Mouse (Mus musculus): ENCODE data around the gene Vegfa. TPM values are rescaled to one million over a fixed set of nuclear protein-coding genes. Genes with fewer than 3 reads are reported as not detected.

The Vegfa gene
- polyA plus RNA-seq, 1 experiment from 2014 or later: 7.7 TPM

GRCm38 (mm10) chr17:46041223-46041622 lies 9.1 kb upstream of the Vegfa start:
- WGBS: 66% methylated on average over 5 of the region's 5 CpGs
- Histone ChIP-seq H3K4me1 (ENCODE audit: insufficient read depth) (peaks cover 18% of the 10 kb centered on the region; the same call in 1 of the 2 replicates), H3K36me3 (ENCODE audit: insufficient read depth) (no peaks in the 10 kb centered on the region), H3K9me3 (ENCODE audit: low read depth, low read length) (no peaks in the 10 kb centered on the region), H3K4me2 (no peak overlapping the region), H3K9ac (no peak overlapping the region), H3K27ac (ENCODE audit: low read depth) (no peak overlapping the region), H3K27me3 (ENCODE audit: insufficient read depth, low read length) (no peaks in the 10 kb centered on the region), H3K4me3 (ENCODE audit: low read depth, low read length) (no peak overlapping the region)
- DNase-seq: peak; percentile 43
- ATAC-seq (ENCODE audit: insufficient read depth): no peak
- peak; percentile 65 for TF ChIP-seq CTCF (IDR thresholded peaks at IDR 0.05; ENCODE audit: low read depth)

GRCm38 (mm10) chr17:46040561-46040960 lies 8.4 kb upstream of the Vegfa start:
- no peak overlapping the region; the same call in 1 of the 2 replicates for H3K9ac ChIP-seq
- no peaks in the 10 kb centered on the region for H3K27me3 ChIP-seq (ENCODE audit: insufficient read depth, low read length)
- no peak overlapping the region for H3K4me2 ChIP-seq
- H3K27ac ChIP-seq (ENCODE audit: low read depth): peak overlapping the region; percentile 24; the same call in 1 of the 2 replicates
- ATAC-seq (ENCODE audit: insufficient read depth) (no peak), DNase-seq (peak; percentile 55)
- no peaks in the 10 kb centered on the region for H3K9me3 ChIP-seq (ENCODE audit: low read depth, low read length)
- WGBS: 8% methylated on average over 6 of the region's 6 CpGs
- no peaks in the 10 kb centered on the region for H3K36me3 ChIP-seq (ENCODE audit: insufficient read depth)
- no peak for TF ChIP-seq CTCF (IDR thresholded peaks at IDR 0.05; ENCODE audit: low read depth)
- H3K4me3 ChIP-seq (ENCODE audit: low read depth, low read length): no peak overlapping the region
- peaks cover 18% of the 10 kb centered on the region; the same call in 1 of the 2 replicates for H3K4me1 ChIP-seq (ENCODE audit: insufficient read depth)

- no peak overlapping the region for H3K4me3 ChIP-seq (ENCODE audit: low read depth, low read length)
- 35% methylated on average over 3 of the region's 3 CpGs for WGBS
- no peaks in the 10 kb centered on the region for H3K27me3 ChIP-seq (ENCODE audit: insufficient read depth, low read length)
- no peak overlapping the region for H3K27ac ChIP-seq (ENCODE audit: low read depth)
- no peaks in the 10 kb centered on the region for H3K9me3 ChIP-seq (ENCODE audit: low read depth, low read length)
- TF ChIP-seq CTCF (IDR thresholded peaks at IDR 0.05; ENCODE audit: low read depth): peak; percentile 20; the same call in 1 of the 2 replicates
- DNase-seq: no peak
- H3K9ac ChIP-seq: no peak overlapping the region
- H3K4me2 ChIP-seq: no peak overlapping the region
- H3K36me3 ChIP-seq (ENCODE audit: insufficient read depth): no peaks in the 10 kb centered on the region
- peaks cover 22% of the 10 kb centered on the region for H3K4me1 ChIP-seq (ENCODE audit: insufficient read depth)
- ATAC-seq (ENCODE audit: insufficient read depth): no peak
Observed at GRCm38 (mm10) chr17:46038906-46039305, 6.7 kb upstream of the Vegfa start.

GRCm38 (mm10) chr17:46036400-46036799 lies 4.2 kb upstream of the Vegfa start:
- Histone ChIP-seq H3K9ac (no peak overlapping the region), H3K9me3 (ENCODE audit: low read depth, low read length) (no peaks in the 10 kb centered on the region), H3K4me2 (no peak overlapping the region), H3K4me1 (ENCODE audit: insufficient read depth) (peaks cover 33% of the 10 kb centered on the region), H3K27me3 (ENCODE audit: insufficient read depth, low read length) (no peaks in the 10 kb centered on the region), H3K4me3 (ENCODE audit: low read depth, low read length) (no peak overlapping the region), H3K36me3 (ENCODE audit: insufficient read depth) (no peaks in the 10 kb centered on the region), H3K27ac (ENCODE audit: low read depth) (no peak overlapping the region)
- ATAC-seq (ENCODE audit: insufficient read depth): no peak
- no peak for TF ChIP-seq CTCF (IDR thresholded peaks at IDR 0.05; ENCODE audit: low read depth)
- DNase-seq: no peak
- 71% methylated on average over 6 of the region's 6 CpGs for whole genome bisulfite sequencing

GRCm38 (mm10) chr17:46034110-46034509 lies 1.9 kb upstream of the Vegfa start:
- no peak overlapping the region; the same call in 1 of the 2 replicates for H3K4me2 ChIP-seq
- ATAC-seq (ENCODE audit: insufficient read depth): no peak

GRCm38 (mm10) chr17:46033607-46034006 lies 1.4 kb upstream of the Vegfa start:
- Histone ChIP-seq H3K27me3 (ENCODE audit: insufficient read depth, low read length) (no peaks in the 10 kb centered on the region), H3K27ac (ENCODE audit: low read depth) (peak overlapping the region; percentile 99; the same call in 1 of the 2 replicates), H3K9ac (no peak overlapping the region; the same call in none of the 2 replicates), H3K4me2 (peak overlapping the region; percentile 98; the same call in 1 of the 2 replicates), H3K4me3 (ENCODE audit: low read depth, low read length) (no peak overlapping the region), H3K36me3 (ENCODE audit: insufficient read depth) (no peaks in the 10 kb centered on the region), H3K9me3 (ENCODE audit: low read depth, low read length) (no peaks in the 10 kb centered on the region), H3K4me1 (ENCODE audit: insufficient read depth) (peaks cover 25% of the 10 kb centered on the region)
- WGBS: 22% methylated on average over 2 of the region's 2 CpGs
- ATAC-seq (ENCODE audit: insufficient read depth): no peak
- no peak for TF ChIP-seq CTCF (IDR thresholded peaks at IDR 0.05; ENCODE audit: low read depth)
- peak; percentile 72 for DNase-seq

More at GRCm38 (mm10) chr17:46034110-46034509, 1.9 kb upstream of the Vegfa start:
- Histone ChIP-seq H3K9me3 (ENCODE audit: low read depth, low read length) (no peaks in the 10 kb centered on the region), H3K4me3 (ENCODE audit: low read depth, low read length) (no peak overlapping the region), H3K4me1 (ENCODE audit: insufficient read depth) (peaks cover 25% of the 10 kb centered on the region), H3K27me3 (ENCODE audit: insufficient read depth, low read length) (no peaks in the 10 kb centered on the region), H3K27ac (ENCODE audit: low read depth) (no peak overlapping the region), H3K9ac (no peak overlapping the region; the same call in 1 of the 2 replicates), H3K36me3 (ENCODE audit: insufficient read depth) (no peaks in the 10 kb centered on the region)
- 29% methylated on average over 6 of the region's 6 CpGs for WGBS
- TF ChIP-seq CTCF (IDR thresholded peaks at IDR 0.05; ENCODE audit: low read depth): no peak
- no peak for DNase-seq

GRCm38 (mm10) chr17:46033122-46033521 lies 953 bp upstream of the Vegfa start:
- TF ChIP-seq CTCF (IDR thresholded peaks at IDR 0.05; ENCODE audit: low read depth): no peak

More at GRCm38 (mm10) chr17:46033122-46033521, 953 bp upstream of the Vegfa start:
- peak overlapping the region; percentile 99; the same call in 1 of the 2 replicates for H3K27ac ChIP-seq (ENCODE audit: low read depth)
- peak overlapping the region; percentile 98 for H3K4me2 ChIP-seq
- ATAC-seq (ENCODE audit: insufficient read depth) (0 out of 2 replicates have a peak, but pooled peaks have one; percentile 0), DNase-seq (peak; percentile 44)
- H3K4me1 ChIP-seq (ENCODE audit: insufficient read depth): peaks cover 22% of the 10 kb centered on the region
- no peak overlapping the region for H3K9ac ChIP-seq
- no peaks in the 10 kb centered on the region for H3K36me3 ChIP-seq (ENCODE audit: insufficient read depth)
- no peaks in the 10 kb centered on the region for H3K27me3 ChIP-seq (ENCODE audit: insufficient read depth, low read length)
- WGBS: 35% methylated on average over 6 of the region's 6 CpGs
- no peak overlapping the region for H3K4me3 ChIP-seq (ENCODE audit: low read depth, low read length)
- no peaks in the 10 kb centered on the region for H3K9me3 ChIP-seq (ENCODE audit: low read depth, low read length)
